Comparison of ENCODE assay signal across 15 mouse cellular contexts in the genomic region with DNA sequence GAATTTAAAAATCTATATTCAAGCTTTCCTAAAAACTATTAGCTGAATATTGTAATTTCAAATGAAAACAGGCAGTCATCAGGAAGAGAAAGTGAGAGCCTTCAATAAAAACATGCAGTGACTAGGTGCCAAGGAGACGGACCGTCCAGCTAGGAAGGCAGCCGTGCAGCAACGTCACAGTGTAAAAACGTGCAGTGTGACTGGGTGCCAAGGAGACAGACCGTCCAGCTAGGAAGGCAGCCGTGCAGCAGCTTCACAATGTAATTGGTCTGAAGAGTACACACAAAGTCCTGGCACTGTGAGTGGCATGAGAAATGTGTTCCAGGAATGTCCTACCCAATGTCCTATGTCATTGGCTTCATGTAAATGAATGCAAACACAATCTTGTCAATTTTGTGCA.
DNase-seq lines count a peak whose midpoint lies in the region; ATAC-seq and TF ChIP-seq lines count a peak whose summit lies in the region.
"Had no signal": no experiment of that assay in that cellular context is flagged by ENCODE, and none has a peak within 500 bp of the region (broad histone marks: within the 10 kb centered on the region; RNA-seq: fewer than 3 reads in every experiment).

No protein-coding gene starts in this region.

- no peak for TF ChIP-seq CTCF in lung, postnatal 0 days (IDR thresholded peaks at IDR 0.05)
- no peak for TF ChIP-seq CTCF in brain, embryonic 14.5 days (IDR thresholded peaks at IDR 0.05; ENCODE audit: borderline replicate concordance, extremely low read depth, insufficient read depth, insufficient read length)

- ATAC-seq in lung, postnatal 0 days: no peak
- ATAC-seq: forebrain, embryonic 16.5 days; hindbrain, embryonic 16.5 days had no signal

- no peak overlapping the region for H3K9ac ChIP-seq in lung, postnatal 0 days (replicated peaks; ENCODE audit: low read depth)
- H3K9ac ChIP-seq: embryonic facial prominence, embryonic 13.5 days; forebrain, embryonic 12.5 days; heart, embryonic 12.5 days; hindbrain, embryonic 12.5 days had no signal

- no peaks in the 10 kb centered on the region for H3K36me3 ChIP-seq in lung, postnatal 0 days (ENCODE audit: insufficient read depth, low read length)
- H3K36me3 ChIP-seq: hindbrain, embryonic 12.5 days had no signal

- no peak overlapping the region for H3K27ac ChIP-seq in lung, postnatal 0 days (ENCODE audit: low read length)
- H3K27ac ChIP-seq: embryonic facial prominence, embryonic 13.5 days; forebrain, embryonic 12.5 days; hindbrain, embryonic 12.5 days had no signal

- H3K4me2 ChIP-seq in lung, postnatal 0 days (replicated peaks; ENCODE audit: low read depth, low read length): no peak overlapping the region
- H3K4me2 ChIP-seq: embryonic facial prominence, embryonic 13.5 days; forebrain, embryonic 12.5 days; heart, embryonic 12.5 days; hindbrain, embryonic 12.5 days had no signal

- no peak for TF ChIP-seq POLR2A in brain, embryonic 14.5 days (IDR thresholded peaks at IDR 0.05; ENCODE audit: borderline replicate concordance, extremely low read depth, insufficient read depth, insufficient read length, poor library complexity, severe bottlenecking)

- DNase-seq in heart, adult 11 months: peak; percentile 75
- no peak for DNase-seq in heart, postnatal 36 days
- peak; percentile 16 for DNase-seq in lung, postnatal 10 days
- no peak for DNase-seq in lung, postnatal 0 days (ENCODE audit: low spot score)
- peak; percentile 5 for DNase-seq in brain, embryonic 14.5 days (ENCODE audit: low read depth)
- no peak for DNase-seq in kidney, postnatal 10 days
- DNase-seq: adrenal gland, postnatal 14 days; cerebellum, adult 2 months; gastrocnemius, postnatal 14 days had no signal

- 61% methylated on average over 7 of the region's 7 CpGs for WGBS in lung, postnatal 0 days

- no peaks in the 10 kb centered on the region for H3K4me1 ChIP-seq in lung, postnatal 0 days (ENCODE audit: insufficient read depth, low read depth, low read length)
- H3K4me1 ChIP-seq: embryonic facial prominence, embryonic 13.5 days; forebrain, embryonic 12.5 days; heart, embryonic 12.5 days; hindbrain, embryonic 12.5 days had no signal

- H3K4me3 ChIP-seq in lung, postnatal 0 days (ENCODE audit: low read depth, low read length): no peak overlapping the region
- H3K4me3 ChIP-seq: embryonic facial prominence, embryonic 13.5 days; forebrain, embryonic 12.5 days; heart, embryonic 12.5 days; hindbrain, embryonic 12.5 days had no signal

- no peaks in the 10 kb centered on the region for H3K9me3 ChIP-seq in lung, postnatal 0 days (ENCODE audit: low read length)
- H3K9me3 ChIP-seq: embryonic facial prominence, embryonic 13.5 days; hindbrain, embryonic 12.5 days had no signal

- no peak for TF ChIP-seq EP300 in lung, postnatal 0 days (IDR thresholded peaks at IDR 0.05)

- intact Hi-C loops in heart, postnatal 36 days (cut with DNase I): loop anchor here (5.0 kb wide), 1 partner anchor 95 kb away; no protein-coding TSS in a partner anchor

- no peaks in the 10 kb centered on the region for H3K27me3 ChIP-seq in lung, postnatal 0 days (replicated peaks; ENCODE audit: insufficient read depth, low read length)
- H3K27me3 ChIP-seq: embryonic facial prominence, embryonic 13.5 days; forebrain, embryonic 12.5 days; heart, embryonic 12.5 days; hindbrain, embryonic 12.5 days had no signal

Comparison
In these comparisons a context has a peak if more than half of its experiments do, and no peak if none do; other contexts are left out.
1. DNase-seq: peak in heart, adult 11 months (single experiment), lung, postnatal 10 days (single experiment) and brain, embryonic 14.5 days (single experiment); none in heart, postnatal 36 days (0 of 2), lung, postnatal 0 days (single experiment) and kidney, postnatal 10 days (single experiment).